Mouse (Mus musculus) cerebellum, postnatal 4 days (tissue): ENCODE measurements at regions not wholly inside any gene's neighbourhood (a gene's known extent, or its start where the extent isn't known, plus 50 kb on each side); places are given as distances from the start of the nearest gene placed in this dataset.
A peak's percentile ranks its signal among the peaks of the same experiment; 100 is the strongest.

ENCODE experiments used
- DNase-seq, 2 experiments: peaks; one replicate each; pipeline ENCODE4 v3.0.0; 2022; ENCODE audit warnings: low spot score in 2 of 2, mixed read lengths in 1 of 2

GRCm38 (mm10) chr16:12359116-12359515 lies 375.2 kb downstream of the Shisa9 start:
- peak in 1 of 2 experiments; percentile 4 for DNase-seq

GRCm38 (mm10) chr16:12389545-12389944 lies 405.6 kb downstream of the Shisa9 start:
- DNase-seq: no peak

- no peak for DNase-seq
Observed at GRCm38 (mm10) chr16:12435697-12436221, 451.8 kb downstream of the Shisa9 start.

- no peak for DNase-seq
Observed at GRCm38 (mm10) chr16:12438622-12439021, 454.7 kb downstream of the Shisa9 start.

GRCm38 (mm10) chr16:12454791-12455190 lies 470.9 kb downstream of the Shisa9 start:
- no peak for DNase-seq
